14 mouse cellular contexts compared by ENCODE assay signal in the genomic region with DNA sequence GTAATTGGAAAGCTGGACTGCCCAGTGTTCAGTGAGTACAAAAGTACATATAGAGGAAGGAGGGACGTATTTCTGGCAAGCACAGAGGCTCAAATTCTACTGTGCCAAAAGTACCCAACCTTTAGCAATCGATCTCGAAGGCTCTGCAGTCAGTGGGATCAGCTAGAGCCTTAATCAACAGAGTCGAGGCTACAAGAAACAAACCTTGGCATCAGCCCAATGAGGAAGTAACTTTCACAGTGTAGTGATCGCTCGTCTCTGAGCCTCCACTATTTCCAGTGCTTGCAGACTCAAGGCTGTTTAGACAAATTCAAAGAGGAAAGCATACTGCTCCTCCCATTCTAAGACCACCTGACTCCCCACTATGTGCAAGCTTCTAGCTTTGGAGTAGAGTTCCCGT. TPM values are rescaled to one million over a fixed set of nuclear protein-coding genes. Genes with fewer than 3 reads are reported as not detected.
DNase-seq lines count a peak whose midpoint lies in the region; ATAC-seq and TF ChIP-seq lines count a peak whose summit lies in the region.
"Had no signal": no experiment of that assay in that cellular context is flagged by ENCODE, and none has a peak within 500 bp of the region (broad histone marks: within the 10 kb centered on the region; RNA-seq: fewer than 3 reads in every experiment).

No protein-coding gene starts in this region.

- H3K27ac ChIP-seq in lung, postnatal 0 days (ENCODE audit: low read length) = no peak overlapping the region
- no peak overlapping the region for H3K27ac ChIP-seq in neural tube, embryonic 15.5 days (replicated peaks)
- H3K27ac ChIP-seq: forebrain, embryonic 12.5 days; neural tube, embryonic 13.5 days had no signal

- no peaks in the 10 kb centered on the region for H3K36me3 ChIP-seq in lung, postnatal 0 days (ENCODE audit: insufficient read depth, low read length)
- H3K36me3 ChIP-seq in neural tube, embryonic 15.5 days = no peaks in the 10 kb centered on the region
- H3K36me3 ChIP-seq: forebrain, embryonic 12.5 days; neural tube, embryonic 13.5 days had no signal

- no peak overlapping the region for H3K4me2 ChIP-seq in lung, postnatal 0 days (replicated peaks; ENCODE audit: low read depth, low read length)
- H3K4me2 ChIP-seq in neural tube, embryonic 15.5 days = no peak overlapping the region
- H3K4me2 ChIP-seq: forebrain, embryonic 12.5 days; neural tube, embryonic 13.5 days had no signal

- H3K4me1 ChIP-seq in lung, postnatal 0 days (ENCODE audit: insufficient read depth, low read depth, low read length) = no peaks in the 10 kb centered on the region
- H3K4me1 ChIP-seq in lung, adult 2 months (ENCODE audit: control insufficient read depth, insufficient read depth, low read length) = no peaks in the 10 kb centered on the region
- no peaks in the 10 kb centered on the region for H3K4me1 ChIP-seq in neural tube, embryonic 15.5 days
- H3K4me1 ChIP-seq: forebrain, embryonic 12.5 days; neural tube, embryonic 13.5 days had no signal

- no peak for ATAC-seq in lung, postnatal 0 days
- no peak for ATAC-seq in neural tube, embryonic 15.5 days (ENCODE audit: low FRiP score)
- ATAC-seq in megakaryocyte progenitor cell, adult 5-6 weeks (replicated peaks; ENCODE audit: poor library complexity) = no peak
- ATAC-seq: activated CD4-positive, CD25-positive, alpha-beta regulatory T cell, adult 4 months had no signal

- no peak for TF ChIP-seq EP300 in lung, postnatal 0 days (IDR thresholded peaks at IDR 0.05)

- H3K4me3 ChIP-seq in lung, postnatal 0 days (ENCODE audit: low read depth, low read length) = no peak overlapping the region
- H3K4me3 ChIP-seq in lung, adult 2 months (replicated peaks; ENCODE audit: extremely low read depth, low read depth, low read length) = no peak overlapping the region
- no peak overlapping the region for H3K4me3 ChIP-seq in neural tube, embryonic 15.5 days (replicated peaks)
- H3K4me3 ChIP-seq: forebrain, embryonic 12.5 days; neural tube, embryonic 13.5 days had no signal

- no peaks in the 10 kb centered on the region for H3K27me3 ChIP-seq in lung, postnatal 0 days (replicated peaks; ENCODE audit: insufficient read depth, low read length)
- no peaks in the 10 kb centered on the region for H3K27me3 ChIP-seq in neural tube, embryonic 15.5 days (replicated peaks)
- H3K27me3 ChIP-seq: forebrain, embryonic 12.5 days; neural tube, embryonic 13.5 days had no signal

- no peak overlapping the region for H3K9ac ChIP-seq in lung, postnatal 0 days (replicated peaks; ENCODE audit: low read depth)
- H3K9ac ChIP-seq in neural tube, embryonic 15.5 days (replicated peaks) = no peak overlapping the region
- H3K9ac ChIP-seq: forebrain, embryonic 12.5 days; neural tube, embryonic 13.5 days had no signal

- 51% methylated on average over 7 of the region's 7 CpGs for WGBS in lung, postnatal 0 days
- 49% methylated on average over 7 of the region's 7 CpGs for WGBS in lung, adult 2 months
- WGBS in neural tube, embryonic 15.5 days = 81% methylated on average over 7 of the region's 7 CpGs

- peak; percentile 7 for DNase-seq in lung, postnatal 0 days (ENCODE audit: low spot score)
- no peak for DNase-seq in lung, adult 2 months
- DNase-seq in adrenal gland, adult 2 months = peak; percentile 34
- peak; percentile 90 for DNase-seq in kidney, adult 9 months
- peak; percentile 40 for DNase-seq in lung, postnatal 36 days
- DNase-seq in spleen, adult 12 weeks (ENCODE audit: low spot score) = no peak
- DNase-seq: midbrain, embryonic 14.5 days had no signal

- no peak for TF ChIP-seq CTCF in lung, postnatal 0 days (IDR thresholded peaks at IDR 0.05)
- no peak for TF ChIP-seq CTCF in lung, adult 2 months (IDR thresholded peaks at IDR 0.05; ENCODE audit: insufficient read depth, low read length)

- TF ChIP-seq POLR2A in lung, adult 2 months (IDR thresholded peaks at IDR 0.05; ENCODE audit: borderline replicate concordance, extremely low read depth, low read depth, low read length) = no peak

- no peaks in the 10 kb centered on the region for H3K9me3 ChIP-seq in lung, postnatal 0 days (ENCODE audit: low read length)
- H3K9me3 ChIP-seq in neural tube, embryonic 15.5 days (replicated peaks) = no peaks in the 10 kb centered on the region
- H3K9me3 ChIP-seq: forebrain, embryonic 12.5 days; neural tube, embryonic 13.5 days had no signal

RNA-seq across cellular contexts. Expression of a gene that starts 0.3 kb away (rescaled TPM):
- not detected in 2 replicates for polyA plus RNA-seq in lung, postnatal 0 days (2015; fragmentation: Nextera tagmentation; extraction: Ambion mirVana)
- polyA plus RNA-seq in lung, adult 2 months (2012; rRNA removed) = 0.06 TPM in 2 replicates
- under 1 TPM; 0.21 to 0.46 TPM for total RNA-seq in adrenal gland, adult 2 months (2021)
- not detected in 2 replicates for polyA plus RNA-seq in adrenal gland, adult 2 months (2012; rRNA removed)
- polyA plus RNA-seq in neural tube, embryonic 15.5 days (2015; fragmentation: Nextera tagmentation; extraction: Ambion mirVana) = 0.09 TPM in 1 of 2 replicates, not detected in the other
- not detected in 2 replicates for total RNA-seq in megakaryocyte progenitor cell, adult 5-6 weeks (2015)
- not detected in 2 replicates for total RNA-seq in megakaryocyte progenitor cell, adult 5-6 weeks (2017)
- total RNA-seq: gastrocnemius, postnatal 4 days; left cerebral cortex, postnatal 10 days had no signal
- polyA plus RNA-seq: activated CD4-positive, CD25-positive, alpha-beta regulatory T cell, adult 4 months; forebrain, embryonic 12.5 days; midbrain, embryonic 14.5 days; neural tube, embryonic 13.5 days had no signal

Comparison
In these comparisons a context has a peak if more than half of its experiments do, and no peak if none do; other contexts are left out.
1. DNase-seq: peak in lung, postnatal 0 days (single experiment), adrenal gland, adult 2 months (single experiment), kidney, adult 9 months (single experiment) and lung, postnatal 36 days (single experiment); none in lung, adult 2 months (single experiment) and spleen, adult 12 weeks (single experiment).